Mouse (Mus musculus) thymus, postnatal 0 days (tissue): ENCODE data around the gene Mrgpre. TPM values are rescaled to one million over a fixed set of nuclear protein-coding genes. Genes with fewer than 3 reads are reported as not detected.

Source experiments
- DNase-seq: peaks from one replicate; pipeline ENCODE4 v3.0.0-alpha.2; 2015; ENCODE audit warnings: low spot score
- microRNA-seq: library from miRNA; unstranded; fragments of <30 nt; microRNA quantifications from one replicate; pipeline ENCODE4, GENCODE M21; 2016; ENCODE audit warnings: borderline number of aligned reads
- polyA plus RNA-seq: library from polyadenylated mRNA; unstranded; fragments of >200 nt; fragmentation: Nextera tagmentation; extraction: Ambion mirVana; gene quantifications from 2 replicates; pipeline ENCODE4 v1.2.1, GENCODE M21; 2015

The Mrgpre gene
- polyA plus RNA-seq, 1 experiment from 2014 or later, result 1.5 TPM

GRCm38 (mm10) chr7:143739511-143740461, 44.5 kb downstream of the Mrgpre start:
- peak; percentile 63 for DNase-seq

GRCm38 (mm10) chr7:143738601-143739006, 45.7 kb downstream of the Mrgpre start:
- no peak for DNase-seq

- DNase-seq, result no peak
Observed at GRCm38 (mm10) chr7:143738194-143738593, 46.1 kb downstream of the Mrgpre start.

GRCm38 (mm10) chr7:143733746-143734145, 50.6 kb downstream of the Mrgpre start:
- DNase-seq, result no peak

- no peak for DNase-seq
Observed at GRCm38 (mm10) chr7:143729886-143730285, 54.4 kb downstream of the Mrgpre start.

Small RNA genes lying within 50 kb of the gene (microRNA-seq; reads per million reads assigned to microRNA genes)
- gene Gm22064, result not detected

Other genes starting within 250 kb of the Mrgpre start
- gene Nap1l4, start 235.4 kb downstream of the Mrgpre start, polyA plus RNA-seq, result 196 and 211 TPM in 2 replicates
- gene Cars, start 184.4 kb downstream of the Mrgpre start, polyA plus RNA-seq, result 40.3 and 42.9 TPM in 2 replicates
- gene Tnfrsf26, start 155.8 kb downstream of the Mrgpre start, polyA plus RNA-seq, result 10.5 and 11.3 TPM in 2 replicates
- 3.5 and 3.7 TPM in 2 replicates for gene Tnfrsf22, start 134.8 kb downstream of the Mrgpre start, polyA plus RNA-seq
- 1.9 and 2.4 TPM in 2 replicates for gene Tnfrsf23, start 98.6 kb downstream of the Mrgpre start, polyA plus RNA-seq
- gene Osbpl5, start 27.5 kb downstream of the Mrgpre start, polyA plus RNA-seq, result 6.5 and 6.6 TPM in 2 replicates
- gene Mrgprg, start 17.5 kb downstream of the Mrgpre start, polyA plus RNA-seq, result 0.27 and 0.31 TPM in 2 replicates
- 7.1 and 7.7 TPM in 2 replicates for gene Nadsyn1, start 38.3 kb upstream of the Mrgpre start, polyA plus RNA-seq
- gene Dhcr7, start 38.6 kb upstream of the Mrgpre start, polyA plus RNA-seq, result 30.0 and 41.7 TPM in 2 replicates
- not detected in 2 replicates for gene Gm498, start 82.3 kb upstream of the Mrgpre start, polyA plus RNA-seq
- 0.89 and 0.96 TPM in 2 replicates for gene Shank2, start 217.4 kb upstream of the Mrgpre start, polyA plus RNA-seq